Mouse (Mus musculus) midbrain, embryonic 16.5 days (tissue): Measurements from ENCODE around the gene Phf11b. TPM values are rescaled to one million over a fixed set of nuclear protein-coding genes. Genes with fewer than 3 reads are reported as not detected.
"Not testable (repeated sequence)": the region's sequence is repeated elsewhere in the genome, so short reads cannot be mapped to it uniquely, and the experiment has no call there.

Source experiments
- ATAC-seq: fragments of 200-750 bp; cut with Nextera tagmentation; 2 replicates; pipeline ENCODE4 v1.8.0; 2017; ENCODE audit warnings: moderate TSS enrichment
- H3K27ac ChIP-seq: fragments of 300-500 bp; sonication (generic); 2 replicates; pipeline ENCODE4 v1.5.1; 2014; ENCODE audit warnings: mild to moderate bottlenecking, low read length, mixed read lengths
- H3K27me3 ChIP-seq: fragments of 300-500 bp; sonication (generic); 2 replicates; pipeline ENCODE4 v1.6.1; 2014; ENCODE audit warnings: low read depth, low read length, mixed read lengths; ENCODE audit not compliant: control insufficient read depth, insufficient read depth
- H3K36me3 ChIP-seq: fragments of 300-500 bp; sonication (generic); 2 replicates; pipeline ENCODE4 v1.6.1; 2014; ENCODE audit warnings: mild to moderate bottlenecking, low read length, moderate library complexity, mixed read lengths; ENCODE audit not compliant: control insufficient read depth, insufficient read depth
- H3K4me1 ChIP-seq: fragments of 300-500 bp; sonication (generic); 2 replicates; pipeline ENCODE4 v1.6.1; 2014; ENCODE audit warnings: mild to moderate bottlenecking, low read length, mixed read lengths; ENCODE audit not compliant: control insufficient read depth, insufficient read depth
- H3K4me2 ChIP-seq: fragments of 300-500 bp; sonication (generic); 2 replicates; pipeline ENCODE4 v1.6.1; 2014; ENCODE audit warnings: mild to moderate bottlenecking, low read length, mixed read lengths
- H3K4me3 ChIP-seq: fragments of 300-500 bp; sonication (generic); 2 replicates; pipeline ENCODE4 v1.5.1; 2014; ENCODE audit warnings: low read depth, mild to moderate bottlenecking, low read length, moderate library complexity, mixed read lengths
- H3K9ac ChIP-seq: fragments of 300-500 bp; sonication (generic); 2 replicates; pipeline ENCODE4 v1.6.1; 2014; ENCODE audit warnings: low read depth, low read length, mixed read lengths
- H3K9me3 ChIP-seq: fragments of 300-500 bp; sonication (generic); replicated peaks from 2 replicates; pipeline ENCODE4 v1.6.1; 2014; ENCODE audit warnings: mild to moderate bottlenecking, low read length, mixed read lengths; ENCODE audit not compliant: control insufficient read depth, poor library complexity, severe bottlenecking
- WGBS: fragments of 180-500 bp; shearing (Covaris S2); extraction: QIAGEN DNeasy Blood & Tissue Kit; methylation state at CpG from one replicate; pipeline ENCODE4 v1.1.7; 2014; 5-methylcytosine and 5-hydroxymethylcytosine counted together
- polyA plus RNA-seq: library from polyadenylated mRNA; unstranded; fragments of >200 nt; fragmentation: Nextera tagmentation; extraction: Ambion mirVana; gene quantifications from 2 replicates; pipeline ENCODE4 v1.2.1, GENCODE M21; 2015

The Phf11b gene
- 0.24 TPM in 1 of 2 replicates, not detected in the other for polyA plus RNA-seq

DNA sequence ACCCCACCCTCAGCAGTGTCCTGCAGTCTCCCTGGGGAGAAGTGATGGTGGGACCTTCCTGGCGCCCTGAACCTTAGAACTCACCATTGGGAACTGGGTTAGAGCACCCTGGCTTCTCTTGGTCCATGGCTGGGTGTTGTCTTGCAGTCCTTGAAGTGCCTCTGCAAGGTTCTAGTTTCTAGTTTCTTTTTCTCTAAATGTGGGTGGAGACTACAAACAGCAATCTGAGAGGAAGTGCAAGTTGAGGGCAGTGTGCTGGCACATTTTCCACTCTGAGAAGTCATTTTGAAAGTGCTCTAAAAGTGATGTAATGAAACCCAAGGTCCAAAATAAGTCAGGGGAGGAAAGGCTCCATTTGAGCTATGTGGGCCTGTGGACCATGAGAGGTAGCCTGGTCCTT, at the start of gene Phf11b:
Gene Phf11b (minus strand): TSS at position 163 of the 400 bp plus-strand sequence.
- H3K27ac ChIP-seq, H3K9ac ChIP-seq, ATAC-seq, H3K9me3 ChIP-seq, H3K4me1 ChIP-seq, H3K27me3 ChIP-seq, H3K36me3 ChIP-seq, H3K4me3 ChIP-seq, H3K4me2 ChIP-seq: not testable (repeated sequence)
- 75% methylated on average over 1 of the region's 1 CpGs for WGBS

GRCm38 (mm10) chr14:59390181-59390580, 49.0 kb upstream of the Phf11b start:
- not testable (repeated sequence) for H3K4me2 ChIP-seq, H3K4me3 ChIP-seq, H3K9ac ChIP-seq, H3K27me3 ChIP-seq, H3K36me3 ChIP-seq, H3K4me1 ChIP-seq, ATAC-seq, H3K9me3 ChIP-seq, H3K27ac ChIP-seq
- 76% methylated on average over 4 of the region's 4 CpGs for WGBS

DNA sequence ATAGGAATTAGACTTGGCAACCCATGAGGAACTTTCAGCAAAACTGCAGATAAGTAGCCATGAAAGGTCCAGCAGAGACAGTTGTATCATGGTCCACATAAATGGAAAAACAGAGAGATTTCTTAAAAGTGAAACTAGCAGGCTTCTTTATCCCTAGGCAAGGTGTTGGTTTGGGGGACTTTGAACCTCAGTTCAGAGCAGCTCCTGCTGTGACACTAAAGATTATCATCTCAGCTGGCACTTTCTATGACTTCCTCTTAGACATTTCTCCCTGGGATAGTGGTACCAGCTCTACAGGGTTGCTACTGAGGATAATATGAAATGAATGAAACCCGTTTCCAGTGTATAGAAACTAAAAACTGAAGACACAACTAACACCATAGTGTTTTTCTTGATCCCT, 48.4 kb upstream of the Phf11b start:
- no peak overlapping the region for H3K9ac ChIP-seq
- no peaks in the 10 kb centered on the region for H3K27me3 ChIP-seq
- no peak for ATAC-seq
- no peaks in the 10 kb centered on the region for H3K4me1 ChIP-seq
- H3K4me3 ChIP-seq = no peak overlapping the region
- H3K4me2 ChIP-seq = no peak overlapping the region
- no peak overlapping the region for H3K27ac ChIP-seq
- no peaks in the 10 kb centered on the region for H3K36me3 ChIP-seq
- no peaks in the 10 kb centered on the region for H3K9me3 ChIP-seq
- 61% methylated on average over 1 of the region's 1 CpGs for WGBS

GRCm38 (mm10) chr14:59370348-59371068, 29.4 kb upstream of the Phf11b start:
- H3K27me3 ChIP-seq = no peaks in the 10 kb centered on the region
- 93% methylated on average over 25 of the region's 25 CpGs for WGBS
- no peaks in the 10 kb centered on the region for H3K4me1 ChIP-seq
- H3K4me2 ChIP-seq = no peak overlapping the region
- H3K27ac ChIP-seq = no peak overlapping the region
- H3K36me3 ChIP-seq = no peaks in the 10 kb centered on the region
- peaks cover 2% of the 10 kb centered on the region; the same call in 1 of the 2 replicates for H3K9me3 ChIP-seq
- no peak for ATAC-seq
- H3K4me3 ChIP-seq = no peak overlapping the region
- no peak overlapping the region for H3K9ac ChIP-seq

- Histone ChIP-seq H3K36me3 (no peaks in the 10 kb centered on the region), H3K27me3 (no peaks in the 10 kb centered on the region), H3K27ac (no peak overlapping the region), H3K9me3 (no peaks in the 10 kb centered on the region; the same call in 1 of the 2 replicates), H3K4me1 (no peaks in the 10 kb centered on the region), H3K4me2 (no peak overlapping the region), H3K9ac (no peak overlapping the region), H3K4me3 (no peak overlapping the region)
- 91% methylated on average over 8 of the region's 8 CpGs for WGBS
- ATAC-seq = no peak
These were observed 25.4 kb upstream of the Phf11b start for GRCm38 (mm10) chr14:59366386-59367105.

- Histone ChIP-seq H3K27me3 (no peaks in the 10 kb centered on the region), H3K4me2 (no peak within 1 kb of the TSS), H3K9ac (no peak within 1 kb of the TSS), H3K4me1 (no peaks in the 10 kb centered on the region), H3K4me3 (no peak within 1 kb of the TSS), H3K9me3 (no peaks in the 10 kb centered on the region), H3K27ac (no peak within 1 kb of the TSS), H3K36me3 (no peaks in the 10 kb centered on the region)
- 84% methylated on average over 6 of the region's 6 CpGs for WGBS
- ATAC-seq = no peak
These were observed 24.1 kb upstream of the Phf11b start, which contains the start of gene Phf11d for GRCm38 (mm10) chr14:59365244-59365644. Gene Phf11d, minus strand, starts transcription at chr14:59365470.

- H3K27me3 ChIP-seq = no peaks in the 10 kb centered on the region
- no peak overlapping the region for H3K4me3 ChIP-seq
- no peak overlapping the region for H3K4me2 ChIP-seq
- H3K27ac ChIP-seq = no peak overlapping the region
- no peak overlapping the region for H3K9ac ChIP-seq
- H3K9me3 ChIP-seq = no peaks in the 10 kb centered on the region
- H3K36me3 ChIP-seq = no peaks in the 10 kb centered on the region
- 100% methylated on average over 1 of the region's 1 CpGs for WGBS
- no peaks in the 10 kb centered on the region for H3K4me1 ChIP-seq
- ATAC-seq = no peak
These were observed 1.6 kb downstream of the Phf11b start for GRCm38 (mm10) chr14:59339541-59339940.

- H3K27ac ChIP-seq, H3K36me3 ChIP-seq, H3K4me1 ChIP-seq, H3K27me3 ChIP-seq, H3K4me2 ChIP-seq, ATAC-seq, H3K9ac ChIP-seq, H3K9me3 ChIP-seq, H3K4me3 ChIP-seq: not testable (repeated sequence)
- 90% methylated on average over 3 of the region's 3 CpGs for WGBS
These were observed 5.1 kb downstream of the Phf11b start for GRCm38 (mm10) chr14:59336056-59336455.

DNA sequence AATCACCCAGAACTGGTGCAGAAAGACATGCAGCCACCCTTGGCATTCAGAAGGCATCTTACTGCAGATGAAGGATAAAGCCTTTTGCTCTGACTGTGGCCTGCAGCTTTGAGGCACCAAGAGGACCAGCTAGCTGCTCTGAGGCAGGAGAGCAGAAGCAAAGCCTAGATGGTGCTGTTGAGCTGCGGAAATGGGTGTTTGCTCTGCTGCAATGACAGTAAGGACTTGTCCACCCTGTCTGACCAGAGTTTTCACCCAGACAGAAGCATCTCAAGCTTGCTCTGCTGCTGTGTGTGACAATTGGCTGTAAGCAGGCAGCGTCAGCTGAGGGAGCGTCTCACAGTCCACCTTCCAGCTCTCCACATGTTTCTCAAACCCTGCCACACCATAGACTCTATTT, 10.7 kb downstream of the Phf11b start:
- H3K36me3 ChIP-seq, H3K9me3 ChIP-seq, H3K9ac ChIP-seq, ATAC-seq, H3K4me2 ChIP-seq, H3K27ac ChIP-seq, H3K4me1 ChIP-seq, H3K27me3 ChIP-seq, H3K4me3 ChIP-seq: not testable (repeated sequence)
- 60% methylated on average over 3 of the region's 3 CpGs for WGBS
